Mouse (Mus musculus) lung, postnatal 0 days (tissue): ENCODE results near the gene H2afv. TPM values are rescaled to one million over a fixed set of nuclear protein-coding genes. Genes with fewer than 3 reads are reported as not detected.

ENCODE experiments used
- ATAC-seq: fragments of 200-750 bp; cut with Nextera tagmentation; 2 replicates; pipeline ENCODE4 v1.8.0; 2017; ENCODE audit warnings: moderate library complexity
- DNase-seq: peaks from one replicate; pipeline ENCODE4 v3.0.0-alpha.2; 2016; ENCODE audit warnings: low spot score
- H3K27ac ChIP-seq: fragments of 300-500 bp; sonication (generic); 2 replicates; pipeline ENCODE4 v1.5.1; 2014; ENCODE audit warnings: antibody characterized with exemption, mild to moderate bottlenecking, low read length, mixed read lengths
- H3K27me3 ChIP-seq: fragments of 300-500 bp; sonication (generic); replicated peaks from 2 replicates; pipeline ENCODE4 v1.6.1; 2014; ENCODE audit warnings: low read length, mixed read lengths; ENCODE audit not compliant: insufficient read depth
- H3K36me3 ChIP-seq: fragments of 300-500 bp; sonication (generic); 2 replicates; pipeline ENCODE4 v1.6.1; 2014; ENCODE audit warnings: low read length, mixed read lengths; ENCODE audit not compliant: insufficient read depth
- H3K4me1 ChIP-seq: fragments of 300-500 bp; sonication (generic); 2 replicates; pipeline ENCODE4 v1.6.1; 2014; ENCODE audit warnings: antibody characterized with exemption, low read depth, low read length, mixed read lengths; ENCODE audit not compliant: insufficient read depth
- H3K4me2 ChIP-seq: fragments of 300-500 bp; sonication (generic); replicated peaks from 2 replicates; pipeline ENCODE4 v1.6.1; 2014; ENCODE audit warnings: low read depth, mild to moderate bottlenecking, low read length, moderate library complexity, mixed read lengths
- H3K4me3 ChIP-seq: fragments of 300-500 bp; sonication (generic); 2 replicates; pipeline ENCODE4 v1.5.1; 2014; ENCODE audit warnings: low read depth, low read length
- H3K9ac ChIP-seq: fragments of 300-500 bp; sonication (generic); replicated peaks from 2 replicates; pipeline ENCODE4 v1.6.1; 2014; ENCODE audit warnings: low read depth, mild to moderate bottlenecking
- H3K9me3 ChIP-seq: fragments of 300-500 bp; sonication (generic); 2 replicates; pipeline ENCODE4 v1.6.1; 2016; ENCODE audit warnings: low read length, mixed read lengths
- CTCF ChIP-seq: IDR thresholded peaks from 2 replicates; pipeline ENCODE4 v1.5.1; 2016; ENCODE audit warnings: antibody characterized with exemption, mild to moderate bottlenecking
- EP300 ChIP-seq: IDR thresholded peaks from 2 replicates; pipeline ENCODE4 v1.6.1; 2016; ENCODE audit warnings: antibody characterized with exemption, mild to moderate bottlenecking, control low read depth
- WGBS: fragments of 180-500 bp; shearing (Covaris S2); extraction: QIAGEN DNeasy Blood & Tissue Kit; methylation state at CpG from one replicate; pipeline ENCODE4 v1.1.7; 2014; 5-methylcytosine and 5-hydroxymethylcytosine counted together
- polyA plus RNA-seq: library from polyadenylated mRNA; unstranded; fragments of >200 nt; fragmentation: Nextera tagmentation; extraction: Ambion mirVana; gene quantifications from 2 replicates; pipeline ENCODE4 v1.2.1, GENCODE M21; 2015

Gene H2afv
- polyA plus RNA-seq, 1 experiment from 2014 or later, result 268 TPM

- ATAC-seq (no peak), DNase-seq (no peak)
- 50% methylated on average over 3 of the region's 3 CpGs for WGBS
- Histone ChIP-seq H3K4me2 (no peak overlapping the region), H3K4me3 (no peak overlapping the region), H3K27me3 (no peaks in the 10 kb centered on the region), H3K9ac (no peak overlapping the region), H3K4me1 (no peaks in the 10 kb centered on the region), H3K36me3 (no peaks in the 10 kb centered on the region), H3K27ac (no peak overlapping the region), H3K9me3 (no peaks in the 10 kb centered on the region)
- TF ChIP-seq CTCF (no peak), EP300 (no peak)
These were observed 40.2 kb upstream of the H2afv start for GRCm38 (mm10) chr11:6484244-6484959.

GRCm38 (mm10) chr11:6483103-6483502 is 38.9 kb upstream of the H2afv start:
- H3K27ac ChIP-seq, result no peak overlapping the region
- DNase-seq (no peak), ATAC-seq (no peak)
- H3K4me1 ChIP-seq, result no peaks in the 10 kb centered on the region
- no peaks in the 10 kb centered on the region for H3K27me3 ChIP-seq
- WGBS, result 86% methylated on average over 2 of the region's 2 CpGs
- TF ChIP-seq CTCF (no peak), EP300 (no peak)
- H3K4me3 ChIP-seq, result no peak overlapping the region
- H3K9ac ChIP-seq, result no peak overlapping the region
- H3K4me2 ChIP-seq, result no peak overlapping the region
- H3K9me3 ChIP-seq, result no peaks in the 10 kb centered on the region
- no peaks in the 10 kb centered on the region for H3K36me3 ChIP-seq

GRCm38 (mm10) chr11:6481669-6482185 is 37.5 kb upstream of the H2afv start:
- 33% methylated on average over 6 of the region's 6 CpGs for WGBS
- Histone ChIP-seq H3K4me1 (no peaks in the 10 kb centered on the region), H3K4me3 (no peak overlapping the region), H3K36me3 (no peaks in the 10 kb centered on the region), H3K4me2 (no peak overlapping the region), H3K9me3 (no peaks in the 10 kb centered on the region), H3K27ac (peak overlapping the region; percentile 20; the same call in 1 of the 2 replicates), H3K9ac (no peak overlapping the region), H3K27me3 (no peaks in the 10 kb centered on the region)
- TF ChIP-seq EP300, result no peak
- TF ChIP-seq CTCF, result no peak
- ATAC-seq (peak; percentile 94), DNase-seq (peak; percentile 82)

- H3K27me3 ChIP-seq, result no peaks in the 10 kb centered on the region
- no peaks in the 10 kb centered on the region for H3K36me3 ChIP-seq
- H3K4me2 ChIP-seq, result no peak overlapping the region
- 74% methylated on average over 13 of the region's 13 CpGs for WGBS
- H3K9ac ChIP-seq, result no peak overlapping the region
- H3K9me3 ChIP-seq, result no peaks in the 10 kb centered on the region
- ATAC-seq (no peak), DNase-seq (no peak)
- no peak overlapping the region for H3K27ac ChIP-seq
- H3K4me3 ChIP-seq, result no peak overlapping the region
- H3K4me1 ChIP-seq, result no peaks in the 10 kb centered on the region
- TF ChIP-seq EP300, result no peak
- TF ChIP-seq CTCF, result no peak
These were observed 36.6 kb upstream of the H2afv start for GRCm38 (mm10) chr11:6480681-6481405.

- DNase-seq, result no peak
- H3K4me2 ChIP-seq, result no peak overlapping the region
- no peaks in the 10 kb centered on the region for H3K36me3 ChIP-seq
- H3K9ac ChIP-seq, result no peak overlapping the region
- TF ChIP-seq CTCF, result no peak
- TF ChIP-seq EP300, result no peak
- no peak overlapping the region for H3K4me3 ChIP-seq
- WGBS, result 75% methylated on average over 7 of the region's 7 CpGs
- no peak for ATAC-seq
- H3K9me3 ChIP-seq, result no peaks in the 10 kb centered on the region
- no peak overlapping the region for H3K27ac ChIP-seq
- no peaks in the 10 kb centered on the region for H3K27me3 ChIP-seq
- H3K4me1 ChIP-seq, result no peaks in the 10 kb centered on the region
These were observed 35.9 kb upstream of the H2afv start for GRCm38 (mm10) chr11:6480191-6480590.

GRCm38 (mm10) chr11:6479231-6479630 is 35.0 kb upstream of the H2afv start:
- H3K9me3 ChIP-seq, result no peaks in the 10 kb centered on the region
- peaks cover 3% of the 10 kb centered on the region; the same call in 1 of the 2 replicates for H3K4me1 ChIP-seq
- ATAC-seq (no peak), DNase-seq (no peak)
- H3K9ac ChIP-seq, result no peak overlapping the region
- H3K4me3 ChIP-seq, result no peak overlapping the region
- H3K27me3 ChIP-seq, result no peaks in the 10 kb centered on the region
- H3K36me3 ChIP-seq, result no peaks in the 10 kb centered on the region
- no peak overlapping the region for H3K27ac ChIP-seq
- no peak overlapping the region for H3K4me2 ChIP-seq
- 64% methylated on average over 2 of the region's 2 CpGs for WGBS
- TF ChIP-seq EP300, result no peak
- no peak for TF ChIP-seq CTCF
